Mouse (Mus musculus) small intestine, adult 2 months (tissue): ENCODE measurements around the gene Ppfia1.

Source experiments
- CTCF ChIP-seq: fragments of 200-500 bp; IDR thresholded peaks from 2 replicates; pipeline ENCODE4 v1.5.1; 2012; ENCODE audit warnings: low read depth, mild to moderate bottlenecking, control low read depth, inconsistent platforms, low read length, moderate library complexity, mixed read lengths; ENCODE audit not compliant: insufficient replicate concordance, insufficient read length; ENCODE audit errors: extremely low read depth
- POLR2A ChIP-seq: fragments of 200-500 bp; IDR thresholded peaks from 2 replicates; pipeline ENCODE4 v1.6.1; 2012; ENCODE audit warnings: low read depth, mild to moderate bottlenecking, control low read depth, inconsistent platforms, low read length, moderate library complexity

GRCm38 (mm10) chr7:144444788-144445187 is 108.7 kb downstream of the Ppfia1 start:
- TF ChIP-seq POLR2A, result no peak
- no peak for TF ChIP-seq CTCF
